Mouse (Mus musculus) testis, adult 2 months (tissue): ENCODE results near the gene Arhgap6. TPM values are rescaled to one million over a fixed set of nuclear protein-coding genes. Genes with fewer than 3 reads are reported as not detected.
A peak's percentile ranks its signal among the peaks of the same experiment; 100 is the strongest.

Source experiments
- H3K27ac ChIP-seq: fragments of 200-500 bp; 2 replicates; pipeline ENCODE4 v1.5.1; 2012; ENCODE audit warnings: low read depth, low read length; ENCODE audit not compliant: control insufficient read depth, insufficient read depth
- H3K27me3 ChIP-seq: fragments of 200-500 bp; 2 replicates; pipeline ENCODE4 v1.6.1; 2012; ENCODE audit warnings: mild to moderate bottlenecking, low read length, moderate library complexity; ENCODE audit not compliant: control insufficient read depth, insufficient read depth
- H3K36me3 ChIP-seq: fragments of 200-500 bp; 2 replicates; pipeline ENCODE4 v1.6.1; 2012; ENCODE audit warnings: mild to moderate bottlenecking, low read length; ENCODE audit not compliant: control insufficient read depth, insufficient read depth
- H3K4me1 ChIP-seq: fragments of 200-500 bp; 2 replicates; pipeline ENCODE4 v1.6.1; 2012; ENCODE audit warnings: low read length; ENCODE audit not compliant: control insufficient read depth, insufficient read depth
- H3K4me3 ChIP-seq: fragments of 200-500 bp; 2 replicates; pipeline ENCODE4 v1.5.1; 2012; ENCODE audit warnings: low read depth, mild to moderate bottlenecking, low read length, moderate library complexity, mixed read lengths; ENCODE audit not compliant: control insufficient read depth
- CTCF ChIP-seq: fragments of 200-500 bp; IDR thresholded peaks from 2 replicates; pipeline ENCODE4 v1.5.1; 2012; ENCODE audit warnings: low read depth, mild to moderate bottlenecking, inconsistent platforms, low read length, moderate library complexity; ENCODE audit not compliant: control insufficient read depth, insufficient read depth, insufficient replicate concordance
- POLR2A ChIP-seq: fragments of 200-500 bp; IDR thresholded peaks from 2 replicates; pipeline ENCODE4 v1.6.1; 2012; ENCODE audit warnings: low read depth, mild to moderate bottlenecking, inconsistent platforms, low read length, moderate library complexity; ENCODE audit not compliant: control insufficient read depth
- polyA plus RNA-seq: library from polyadenylated mRNA; depleted of rRNA; stranded (reverse); fragments of >200 nt; gene quantifications from 2 replicates; pipeline ENCODE4 v1.2.3, GENCODE M21; 2012

Arhgap6 gene
- polyA plus RNA-seq, 1 experiment: 0.07 TPM

- no peak for TF ChIP-seq CTCF
- TF ChIP-seq POLR2A: no peak
- H3K4me1 ChIP-seq: no peaks in the 10 kb centered on the region
- H3K4me3 ChIP-seq: no peak overlapping the region
- no peaks in the 10 kb centered on the region for H3K36me3 ChIP-seq
- no peaks in the 10 kb centered on the region for H3K27me3 ChIP-seq
- no peak overlapping the region for H3K27ac ChIP-seq
These were observed 212.2 kb downstream of the Arhgap6 start for GRCm38 (mm10) chrX:169007066-169007465.

GRCm38 (mm10) chrX:169012701-169013100 is 217.8 kb downstream of the Arhgap6 start:
- no peaks in the 10 kb centered on the region for H3K4me1 ChIP-seq
- no peak for TF ChIP-seq CTCF
- TF ChIP-seq POLR2A: no peak
- no peak overlapping the region for H3K4me3 ChIP-seq
- no peaks in the 10 kb centered on the region for H3K27me3 ChIP-seq
- no peaks in the 10 kb centered on the region for H3K36me3 ChIP-seq
- H3K27ac ChIP-seq: no peak overlapping the region

GRCm38 (mm10) chrX:169034390-169034789 is 239.5 kb downstream of the Arhgap6 start:
- TF ChIP-seq POLR2A: no peak
- no peak for TF ChIP-seq CTCF
- H3K4me1 ChIP-seq: peaks cover 2% of the 10 kb centered on the region; the same call in 1 of the 2 replicates
- H3K27me3 ChIP-seq: no peaks in the 10 kb centered on the region
- no peak overlapping the region for H3K4me3 ChIP-seq
- no peaks in the 10 kb centered on the region for H3K36me3 ChIP-seq
- no peak overlapping the region for H3K27ac ChIP-seq

- H3K36me3 ChIP-seq: no peaks in the 10 kb centered on the region
- no peak overlapping the region for H3K27ac ChIP-seq
- no peaks in the 10 kb centered on the region for H3K27me3 ChIP-seq
These were observed 241.8 kb downstream of the Arhgap6 start for GRCm38 (mm10) chrX:169036403-169037296.

GRCm38 (mm10) chrX:169037401-169037800 is 242.5 kb downstream of the Arhgap6 start:
- H3K4me3 ChIP-seq: no peak overlapping the region
- H3K36me3 ChIP-seq: no peaks in the 10 kb centered on the region
- no peak overlapping the region for H3K27ac ChIP-seq
- H3K4me1 ChIP-seq: peaks cover 2% of the 10 kb centered on the region; the same call in 1 of the 2 replicates
- H3K27me3 ChIP-seq: no peaks in the 10 kb centered on the region
- TF ChIP-seq POLR2A (no peak), CTCF (no peak)

More at GRCm38 (mm10) chrX:169036403-169037296, 241.8 kb downstream of the Arhgap6 start:
- TF ChIP-seq POLR2A (no peak), CTCF (no peak)
- Histone ChIP-seq H3K4me1 (peaks cover 2% of the 10 kb centered on the region; the same call in 1 of the 2 replicates), H3K4me3 (peak overlapping the region; percentile 70)

GRCm38 (mm10) chrX:169043872-169044271 is 249.0 kb downstream of the Arhgap6 start:
- no peaks in the 10 kb centered on the region for H3K27me3 ChIP-seq
- H3K36me3 ChIP-seq: no peaks in the 10 kb centered on the region

GRCm38 (mm10) chrX:169047595-169047994 is 252.7 kb downstream of the Arhgap6 start:
- Histone ChIP-seq H3K4me1 (no peaks in the 10 kb centered on the region), H3K27me3 (no peaks in the 10 kb centered on the region), H3K4me3 (no peak overlapping the region), H3K36me3 (no peaks in the 10 kb centered on the region), H3K27ac (no peak overlapping the region)
- TF ChIP-seq CTCF: no peak
- no peak for TF ChIP-seq POLR2A

More at GRCm38 (mm10) chrX:169043872-169044271, 249.0 kb downstream of the Arhgap6 start:
- Histone ChIP-seq H3K4me3 (no peak overlapping the region), H3K27ac (no peak overlapping the region), H3K4me1 (no peaks in the 10 kb centered on the region)
- TF ChIP-seq CTCF (no peak), POLR2A (no peak)
